Mouse (Mus musculus): ENCODE measurements around the gene Bpi.

Gene Bpi

DNA sequence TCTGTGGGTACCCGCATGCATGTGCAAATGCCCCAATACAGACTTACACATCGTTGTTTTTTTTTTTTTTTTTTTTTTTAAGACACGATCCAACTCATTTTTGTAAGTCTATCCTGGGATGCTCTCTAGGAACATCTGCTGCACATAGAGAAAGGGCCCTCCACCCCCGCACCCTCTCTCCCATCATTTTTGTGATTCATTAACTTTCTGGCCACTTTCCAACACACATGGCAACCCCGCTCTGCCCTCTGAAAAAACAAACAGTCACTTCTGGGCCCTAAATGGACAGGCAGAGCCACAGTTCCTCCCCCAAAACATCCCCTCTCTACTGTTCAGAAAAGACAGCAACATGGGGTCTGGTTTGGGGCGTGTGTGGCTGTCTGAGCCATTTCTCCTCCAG lies 27.8 kb downstream of the Bpi start:
- DNase-seq (ENCODE audit: low read depth, low spot score): no peak

- DNase-seq (ENCODE audit: low read depth, low spot score): no peak
These were observed 37.8 kb downstream of the Bpi start for GRCm38 (mm10) chr2:158295700-158296099.

DNA sequence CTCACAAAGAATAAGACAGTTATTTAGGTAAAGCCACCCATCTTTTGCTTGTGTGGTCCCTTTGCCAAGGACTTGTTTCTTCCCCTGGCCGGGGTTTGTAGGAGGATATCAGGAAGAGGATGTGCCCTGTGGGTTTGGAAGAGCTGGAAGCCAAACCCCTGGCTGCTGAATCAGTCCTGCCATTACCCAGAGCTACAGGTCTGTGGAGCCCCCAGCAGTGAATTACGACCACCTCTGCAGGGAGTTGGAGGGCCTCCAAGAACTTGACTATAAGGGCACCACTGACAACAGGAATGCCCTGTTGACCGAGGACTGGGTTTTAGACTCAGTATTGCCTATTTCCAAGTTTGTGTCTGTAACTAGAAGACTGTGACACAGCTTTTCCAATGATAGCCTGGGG lies 41.3 kb downstream of the Bpi start:
- no peak for DNase-seq (ENCODE audit: low read depth, low spot score)

- DNase-seq (ENCODE audit: low read depth, low spot score): no peak
These were observed 41.8 kb downstream of the Bpi start for GRCm38 (mm10) chr2:158299731-158300130.

- DNase-seq (ENCODE audit: low read depth, low spot score): no peak
These were observed 44.9 kb downstream of the Bpi start for GRCm38 (mm10) chr2:158302807-158303206.

DNA sequence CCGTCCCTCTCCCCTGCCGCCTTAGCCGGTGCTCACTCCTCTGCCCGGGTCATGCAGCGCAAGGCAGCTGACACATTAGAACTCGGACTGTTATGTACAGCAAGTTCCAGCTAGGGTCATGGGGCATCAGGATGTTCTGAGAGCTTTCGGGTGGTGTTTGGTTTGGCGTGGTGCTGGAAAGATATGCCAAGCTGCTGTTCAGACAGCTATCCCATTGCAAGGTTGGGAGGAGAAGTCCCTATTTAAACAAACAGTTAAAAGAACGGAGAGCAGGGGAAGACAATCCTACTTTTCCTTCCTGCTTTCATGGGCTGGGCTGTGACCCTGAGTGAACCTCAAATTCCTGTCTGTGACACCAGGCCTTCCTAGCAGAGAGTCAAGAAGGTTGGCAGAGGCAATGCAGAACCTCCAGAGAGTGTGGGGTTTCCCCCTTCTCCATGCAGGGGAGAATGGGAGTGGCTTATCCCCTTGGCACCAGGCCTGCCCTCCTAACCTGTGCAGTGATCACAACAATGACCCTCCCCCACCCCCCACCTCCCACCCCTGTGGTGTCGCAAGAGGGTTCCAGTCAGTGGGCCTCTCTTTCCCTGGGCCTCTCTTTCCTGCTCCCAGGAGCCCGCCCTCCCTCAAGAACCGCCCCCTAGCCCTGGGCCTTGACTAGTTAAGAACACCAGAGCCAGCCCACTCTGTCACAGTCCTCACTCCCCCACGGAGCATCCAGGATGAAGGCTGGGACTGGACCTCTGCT lies 48.2 kb downstream of the Bpi start, which contains the start of gene Lbp:
TSS of gene Lbp (plus strand) at position 546 of the 748 bp plus-strand sequence.
- DNase-seq (ENCODE audit: low read depth, low spot score): no peak

DNA sequence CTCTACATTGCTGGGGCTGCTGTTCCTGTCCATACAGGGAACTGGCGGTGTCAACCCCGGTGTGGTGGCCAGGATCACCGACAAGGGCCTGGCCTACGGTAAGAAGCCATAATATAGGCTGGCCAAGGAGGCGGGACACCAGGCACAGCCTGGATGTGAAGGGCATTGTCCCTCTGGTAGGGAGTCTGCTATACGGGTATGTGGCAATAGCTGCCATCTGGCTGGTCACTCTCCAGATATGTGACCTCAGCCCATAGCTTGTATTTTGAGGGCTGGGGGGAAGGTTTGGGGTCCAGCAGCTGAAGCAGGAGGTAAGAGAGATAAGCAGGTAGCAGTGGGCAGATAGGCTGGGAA lies 48.8 kb downstream of the Bpi start:
- DNase-seq (ENCODE audit: low read depth, low spot score): no peak

DNA sequence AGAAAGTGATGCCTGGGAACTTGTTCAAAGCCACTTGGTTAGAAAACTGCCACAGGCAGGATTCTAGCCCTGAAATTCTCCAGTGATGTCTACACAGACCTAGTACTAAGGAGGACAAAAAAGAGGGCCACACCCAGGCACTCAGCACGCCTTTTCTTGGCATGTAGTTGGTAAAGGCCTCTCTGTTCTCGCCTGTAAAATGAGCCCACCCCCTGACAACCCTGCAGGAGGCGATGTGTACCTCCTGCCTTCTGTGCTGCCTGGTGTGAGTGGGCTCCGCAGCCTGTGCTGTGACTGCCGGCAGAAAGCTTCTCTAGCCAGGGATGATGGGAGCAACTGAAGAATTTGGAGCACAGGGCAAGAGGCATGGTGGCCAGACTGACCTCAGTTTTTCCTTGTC lies 50.4 kb downstream of the Bpi start:
- DNase-seq (ENCODE audit: low read depth, low spot score): no peak

- DNase-seq (ENCODE audit: low read depth, low spot score): no peak
These were observed 55.2 kb downstream of the Bpi start for GRCm38 (mm10) chr2:158313089-158313488.

DNA sequence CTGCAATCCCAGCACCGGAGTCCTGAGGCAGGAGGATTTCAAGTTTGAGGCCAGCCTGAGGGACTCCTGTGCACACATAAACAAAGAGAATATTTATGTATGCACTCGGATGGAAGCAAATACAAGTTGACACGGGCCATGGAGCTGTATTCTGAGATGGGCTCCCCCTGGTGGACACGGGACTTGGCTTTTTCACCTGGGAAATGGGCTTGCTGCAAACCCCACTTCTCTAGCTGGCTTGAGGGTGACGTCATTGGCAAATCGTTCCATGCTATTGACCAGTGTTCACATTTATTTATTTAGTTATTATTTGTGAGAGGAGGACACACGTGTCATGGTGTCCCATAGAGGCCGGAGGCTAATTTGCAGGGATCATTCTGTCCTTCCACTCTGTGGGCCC lies 58.5 kb downstream of the Bpi start:
- DNase-seq (ENCODE audit: low read depth, low spot score): no peak

- DNase-seq (ENCODE audit: low read depth, low spot score): no peak
These were observed 59.1 kb downstream of the Bpi start for GRCm38 (mm10) chr2:158317026-158317425.

DNA sequence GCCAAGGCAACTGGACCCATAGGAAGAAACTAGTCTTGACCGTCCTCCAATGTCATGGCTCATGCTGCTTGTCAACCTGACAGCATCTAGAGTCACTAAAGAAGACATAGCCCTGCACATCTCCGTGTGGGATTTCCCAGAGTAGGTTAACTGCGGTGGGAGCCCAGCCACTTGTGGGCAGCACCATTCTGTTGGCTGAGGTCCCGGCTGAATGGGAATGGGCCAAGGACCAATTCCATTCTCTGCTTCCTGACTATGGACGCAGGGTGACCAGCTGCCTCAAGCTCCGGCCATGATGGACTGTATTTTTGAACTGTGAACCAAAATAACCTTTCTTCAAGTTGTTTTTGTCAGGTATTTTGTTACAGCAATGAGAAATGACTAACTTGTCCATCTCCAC lies 63.7 kb downstream of the Bpi start:
- DNase-seq (ENCODE audit: low read depth, low spot score): no peak

DNA sequence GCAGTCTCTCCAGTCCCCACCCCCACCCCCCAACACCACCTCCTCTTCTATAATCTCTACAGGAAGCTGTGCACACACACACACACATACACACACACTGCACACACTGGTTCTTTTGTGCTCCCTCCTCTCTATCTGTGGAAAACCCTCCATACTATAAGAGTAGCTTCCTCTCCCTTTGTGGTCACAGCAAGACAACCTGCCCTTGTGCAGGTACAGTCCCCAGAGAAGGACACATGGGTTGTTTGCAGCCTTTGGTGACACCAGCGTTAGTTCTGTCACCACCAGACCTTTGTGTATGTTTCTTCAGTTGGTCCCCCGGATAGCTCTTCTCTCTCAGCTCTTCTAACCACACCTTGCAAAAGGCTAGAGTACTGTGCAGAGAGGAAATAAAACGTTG lies 65.0 kb downstream of the Bpi start:
- DNase-seq (ENCODE audit: low read depth, low spot score): no peak

DNA sequence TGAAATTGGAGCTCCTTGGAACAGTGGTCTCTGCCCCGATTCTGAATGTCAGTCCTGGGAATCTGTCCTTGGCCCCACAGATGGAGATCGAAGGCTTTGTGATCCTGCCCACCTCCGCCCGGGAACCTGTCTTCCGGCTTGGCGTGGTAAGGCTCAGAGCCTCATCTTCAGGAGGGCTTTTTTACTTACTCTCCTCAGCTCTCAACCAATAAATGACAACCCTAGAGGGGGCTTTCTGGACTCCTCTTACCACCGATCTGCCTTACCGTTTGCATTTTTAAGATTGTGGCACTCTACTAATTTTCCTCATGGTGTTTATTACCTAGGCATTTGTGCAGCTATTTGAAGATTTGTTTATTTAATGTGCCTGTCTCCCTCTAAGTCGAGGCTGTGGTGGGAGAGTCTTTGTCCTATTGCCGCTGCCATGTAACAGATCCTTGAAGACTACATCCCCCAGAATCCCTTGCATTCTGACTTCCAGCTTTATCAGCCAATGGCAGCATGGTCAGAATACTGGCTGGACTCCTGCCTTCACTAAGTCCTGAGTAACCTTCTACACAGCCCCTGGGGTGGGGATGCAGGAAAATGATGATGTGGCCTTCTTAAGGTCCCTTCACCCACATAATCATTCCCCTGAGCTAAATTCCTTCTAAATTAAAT lies 66.8 kb downstream of the Bpi start:
- no peak for DNase-seq (ENCODE audit: low read depth, low spot score)

DNA sequence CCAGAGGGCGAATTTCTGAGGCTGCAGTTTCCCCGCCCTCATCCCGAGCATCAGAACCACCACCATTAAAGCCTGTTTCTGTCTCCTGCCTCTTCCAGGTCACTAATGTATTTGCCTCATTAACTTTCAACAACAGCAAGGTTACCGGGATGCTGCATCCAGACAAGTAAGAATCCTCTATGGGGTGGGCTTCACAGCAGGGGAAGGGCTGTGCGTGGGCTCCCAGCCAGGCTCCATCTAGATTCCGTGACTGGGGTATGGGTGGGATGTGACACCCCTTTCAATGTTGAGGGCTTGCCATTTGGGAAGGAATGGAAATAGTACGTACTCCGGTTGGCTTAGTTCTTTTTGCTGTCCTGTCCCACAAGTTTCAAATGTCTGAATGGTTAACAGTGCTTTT lies 67.7 kb downstream of the Bpi start:
- DNase-seq (ENCODE audit: low read depth, low spot score): no peak

Data from c-Kit-negative CD71-positive TER-119-positive erythroid progenitor cells, embryonic 14.5 days (primary cell).